Mouse (Mus musculus) gastrocnemius, postnatal 25 days (tissue): ENCODE data around the gene Smim14. TPM values are rescaled to one million over a fixed set of nuclear protein-coding genes. Genes with fewer than 3 reads are reported as not detected.
A peak's percentile ranks its signal among the peaks of the same experiment; 100 is the strongest.
"Not testable (repeated sequence)": the region's sequence is repeated elsewhere in the genome, so short reads cannot be mapped to it uniquely, and the experiment has no call there.

Experiments used
- DNase-seq: peaks from one replicate; pipeline ENCODE4 v3.0.0; 2022
- long read RNA-seq, 2 experiments: library from polyadenylated mRNA; stranded (forward); transcript quantifications; one replicate each; pipeline ENCODE4 v2.0.0; 2021
- total RNA-seq, 2 experiments: library from RNA; stranded (reverse); gene quantifications; 1 replicate in 1 of 2; 2 replicates in 1 of 2; pipeline ENCODE4 v1.2.3; 2021

Gene Smim14
- total RNA-seq: 10 to 100 TPM; 33.5 to 34.6 TPM
- long read RNA-seq, experiment 1, full-length matches to known transcripts: 28 of 35 reads
- long read RNA-seq, experiment 1, partial matches to known transcripts: 1 of 35 reads
- long read RNA-seq, experiment 1, other reads (novel, unspliced or antisense): 6 of 35 reads
- long read RNA-seq, experiment 2, full-length matches to known transcripts: 26 of 34 reads
- long read RNA-seq, experiment 2, partial matches to known transcripts: 0 of 34 reads
- long read RNA-seq, experiment 2, other reads (novel, unspliced or antisense): 8 of 34 reads

DNA sequence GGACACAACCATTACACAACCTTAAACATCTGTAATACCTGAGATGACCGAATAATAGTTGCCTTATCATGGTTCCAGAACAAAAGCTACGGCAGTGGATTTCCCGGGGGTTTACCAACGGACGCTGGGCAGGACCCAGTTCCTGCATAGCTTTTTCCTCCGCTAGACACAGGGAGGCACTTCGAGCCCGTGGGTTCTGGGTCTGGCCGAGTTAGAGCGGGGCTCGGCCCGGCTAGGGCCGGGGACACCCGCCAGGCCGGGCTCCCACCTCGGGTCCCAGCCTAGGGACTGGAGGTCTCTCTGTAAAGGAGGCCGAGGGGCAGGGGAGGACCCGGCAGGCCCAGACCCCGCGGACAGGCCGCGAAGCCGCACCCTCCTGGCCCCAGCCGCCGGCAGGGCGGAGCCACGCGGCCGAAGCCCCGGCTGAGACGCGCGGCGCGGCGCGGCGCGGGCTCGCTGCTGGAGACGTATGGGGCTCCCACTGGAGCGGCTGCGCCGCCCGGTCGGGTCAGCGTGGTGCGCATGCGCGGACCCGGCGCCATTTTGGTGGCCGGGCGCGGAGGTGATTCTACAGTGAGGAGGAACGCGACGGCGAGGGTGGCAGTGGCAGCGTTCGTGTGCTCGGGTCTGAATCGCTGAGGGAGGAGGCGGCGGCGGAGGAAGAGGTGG lies at the start of gene Smim14, which contains the start of gene Ube2k:
Gene Smim14, minus strand, starts transcription at position 434 of the 669 bp plus-strand sequence.
Gene Ube2k, plus strand, starts transcription at position 483 of the 669 bp plus-strand sequence.
- peak; percentile 92 for DNase-seq

DNA sequence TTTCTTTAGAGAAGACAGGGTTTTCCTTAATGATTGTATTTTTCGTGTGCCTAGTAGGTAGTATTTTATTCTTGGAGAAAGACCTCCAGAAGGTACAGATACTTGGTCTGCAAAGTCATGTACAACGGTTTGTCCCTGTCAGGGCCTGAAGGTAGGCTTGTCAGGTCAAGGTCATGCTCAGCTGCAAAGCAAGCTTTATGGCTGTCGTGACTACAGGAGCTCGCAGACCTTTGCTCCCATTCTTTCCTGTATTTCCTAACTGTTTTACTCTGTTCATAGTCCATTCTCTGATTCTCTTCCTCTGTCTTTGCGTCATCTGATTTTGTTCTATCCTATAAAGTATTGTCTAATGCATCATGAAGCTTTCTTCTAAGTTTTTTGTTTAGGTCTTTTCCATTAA lies 49.3 kb upstream of the Smim14 start:
- no peak for DNase-seq

DNA sequence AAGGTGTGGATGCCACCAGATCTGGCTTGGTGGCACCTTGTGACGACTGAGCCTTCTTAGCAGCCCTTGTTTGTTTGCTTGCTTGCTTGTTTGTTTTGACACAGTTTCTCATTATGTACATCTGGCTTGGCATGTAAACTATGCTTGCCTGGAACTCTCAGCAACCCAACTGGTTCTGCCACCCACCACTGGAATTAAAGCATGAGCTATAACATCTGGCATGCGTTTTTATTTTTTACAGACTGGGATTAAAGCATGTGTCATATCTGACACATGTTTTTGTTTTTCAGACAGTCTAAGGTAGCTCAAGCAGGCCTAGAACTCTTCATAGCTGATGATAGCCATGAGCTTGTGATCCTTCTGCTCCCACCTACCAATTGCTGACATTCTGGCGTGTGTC lies 41.6 kb upstream of the Smim14 start:
- DNase-seq: no peak

DNA sequence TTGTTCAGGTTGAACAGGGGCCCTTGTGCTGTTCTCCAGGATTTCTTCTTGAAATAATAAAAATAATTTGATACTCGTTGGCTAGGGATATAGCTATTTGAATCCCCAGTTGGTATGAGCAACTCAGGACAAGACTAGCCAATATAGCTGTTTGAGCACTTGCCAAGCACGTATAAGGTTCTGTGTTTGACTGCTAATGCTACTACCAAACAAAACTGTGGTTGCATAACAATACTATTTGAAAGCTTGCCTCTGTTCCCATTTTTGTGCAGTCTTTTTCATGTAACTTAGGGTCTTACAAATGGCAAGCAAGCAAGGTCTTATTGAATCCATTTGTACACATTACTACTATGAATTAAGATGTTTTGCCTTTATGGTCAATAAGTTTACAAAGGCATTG lies 38.9 kb upstream of the Smim14 start:
- DNase-seq: no peak

GRCm38 (mm10) chr5:65574876-65575275 lies 37.9 kb upstream of the Smim14 start:
- no peak for DNase-seq

GRCm38 (mm10) chr5:65565486-65565885 lies 28.5 kb upstream of the Smim14 start:
- DNase-seq: no peak

DNA sequence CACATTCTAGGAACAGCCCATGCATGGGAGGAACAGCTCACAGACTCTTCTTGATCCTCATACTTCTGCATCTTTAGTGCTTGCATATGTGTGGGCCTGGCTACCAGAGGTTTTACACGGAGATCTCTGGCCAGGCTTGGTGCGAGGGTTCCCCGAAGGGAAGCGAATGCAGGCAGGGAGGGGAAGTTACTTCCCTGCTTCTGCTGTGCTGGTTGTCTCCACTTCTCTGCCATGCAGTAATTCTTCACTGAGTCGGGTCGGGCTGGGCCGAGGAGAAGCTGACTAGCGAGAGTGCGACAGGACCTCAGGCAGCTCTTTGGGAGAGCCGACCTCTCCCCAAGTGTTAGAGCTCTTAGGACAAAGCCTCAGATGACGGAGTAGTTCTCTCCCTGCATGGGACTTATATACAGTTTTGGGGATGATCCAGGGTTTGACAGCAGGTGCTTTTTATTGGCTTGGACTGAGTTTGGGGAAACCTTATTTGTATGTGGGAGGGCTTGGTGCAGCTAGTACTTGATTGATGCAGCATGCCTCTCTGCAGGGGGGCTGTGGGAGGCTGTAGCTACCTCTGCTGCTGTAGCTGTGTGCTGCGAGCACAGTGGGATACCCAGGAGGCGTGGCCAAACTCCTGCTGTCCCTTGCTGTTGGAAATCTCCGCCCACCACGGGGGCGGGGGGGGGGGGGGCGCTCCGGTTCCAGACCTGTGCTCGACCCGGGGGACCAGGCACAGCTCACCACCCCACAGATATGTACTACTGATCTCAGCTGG lies 24.3 kb upstream of the Smim14 start:
- no peak for DNase-seq

GRCm38 (mm10) chr5:65557109-65557508 lies 20.1 kb upstream of the Smim14 start:
- no peak for DNase-seq

DNA sequence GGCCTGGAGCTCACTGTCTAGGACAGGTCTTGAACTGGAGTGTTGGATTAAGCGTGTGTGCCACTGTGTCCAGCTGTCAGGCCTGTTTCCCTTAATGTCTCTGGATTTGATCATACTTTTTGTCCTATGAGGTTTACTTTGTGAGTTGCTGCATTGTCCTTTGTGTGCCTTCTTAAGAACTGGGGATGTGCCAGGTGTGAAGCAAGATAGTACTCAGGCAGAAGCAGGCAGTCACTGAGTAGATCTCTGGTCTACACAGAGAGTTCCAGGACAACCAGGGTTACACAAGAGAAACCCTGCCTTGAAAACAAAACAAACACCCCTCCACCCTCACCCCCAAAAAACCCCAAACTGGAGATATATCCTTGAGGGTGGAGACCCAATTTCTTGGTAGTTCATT lies 12.7 kb upstream of the Smim14 start:
- DNase-seq: no peak

GRCm38 (mm10) chr5:65544616-65545015 lies 7.6 kb upstream of the Smim14 start:
- no peak for DNase-seq

GRCm38 (mm10) chr5:65543491-65543890 lies 6.5 kb upstream of the Smim14 start:
- DNase-seq: no peak

- DNase-seq: no peak
Observed at GRCm38 (mm10) chr5:65541889-65542288, 4.9 kb upstream of the Smim14 start.

DNA sequence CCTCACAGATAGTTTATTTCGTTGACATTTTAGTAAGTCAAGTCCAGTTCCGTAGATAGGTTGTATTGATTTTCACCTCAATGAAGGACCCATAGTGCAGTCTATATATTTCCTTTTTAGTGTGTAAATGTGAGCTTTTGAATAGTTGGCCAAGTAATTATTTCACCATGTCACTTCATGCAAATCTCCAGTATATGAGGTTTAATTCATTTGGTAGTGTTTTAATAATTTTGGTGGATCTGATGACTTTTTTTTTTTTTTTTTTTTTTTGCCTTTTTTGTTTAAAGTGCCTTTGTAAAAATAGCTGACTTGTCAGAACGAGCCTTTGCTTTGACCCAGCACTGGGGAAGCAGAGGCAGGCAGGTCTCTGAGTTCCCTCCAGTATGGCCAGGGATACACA lies 2.8 kb upstream of the Smim14 start:
- no peak for DNase-seq

- no peak for DNase-seq
Observed at GRCm38 (mm10) chr5:65538829-65539228, 1.8 kb upstream of the Smim14 start.

DNA sequence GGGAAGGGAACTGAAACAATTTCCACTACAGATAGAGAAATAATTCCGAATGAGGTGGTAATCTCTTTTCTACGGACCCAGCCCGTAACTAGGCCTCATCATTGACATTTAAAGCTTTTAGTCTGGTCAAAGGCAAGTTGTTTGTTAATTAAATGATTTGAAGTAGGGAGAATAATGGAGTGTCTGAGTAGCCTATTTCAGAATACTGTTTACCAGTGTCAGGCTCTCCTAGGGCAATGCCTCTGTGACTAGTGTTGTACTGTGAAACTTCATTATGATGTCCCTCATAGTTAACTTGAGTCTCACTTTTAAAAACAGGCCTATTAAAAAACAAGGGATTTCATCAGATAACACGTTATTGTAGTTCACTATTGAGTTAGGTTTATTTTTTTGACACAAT lies 1.1 kb upstream of the Smim14 start:
- DNase-seq: no peak

DNA sequence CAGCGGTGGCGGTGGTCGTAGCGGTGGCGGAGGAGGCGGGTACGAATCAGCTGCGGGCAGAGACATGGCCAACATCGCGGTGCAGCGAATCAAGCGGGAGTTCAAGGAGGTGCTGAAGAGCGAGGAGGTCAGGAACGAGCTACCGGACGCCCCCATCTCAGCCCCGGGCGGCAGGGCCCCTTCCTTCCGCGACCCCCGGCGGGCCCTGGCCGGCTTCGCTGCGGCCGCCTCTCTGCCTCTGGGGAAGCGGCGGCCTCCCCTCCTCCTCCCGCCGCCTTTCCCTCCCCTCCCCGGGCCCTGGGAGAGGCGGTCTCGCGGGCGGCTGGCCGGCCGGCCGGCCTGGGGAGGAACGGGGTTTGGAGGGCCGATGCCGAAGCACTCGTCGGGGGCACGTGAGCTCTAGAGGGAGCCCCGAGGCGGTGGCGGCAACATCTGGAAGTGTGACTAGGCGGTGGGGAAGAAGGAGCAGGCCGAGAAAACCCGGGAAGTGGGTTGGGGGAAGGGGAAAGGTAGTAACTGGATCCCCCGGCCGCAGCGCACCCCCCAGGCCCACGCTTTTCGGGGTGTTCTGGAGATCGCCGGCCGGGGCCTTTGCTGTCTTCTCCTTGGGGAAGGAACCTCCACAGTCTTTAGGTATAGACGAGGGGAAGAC lies 562 bp upstream of the Smim14 start:
- no peak for DNase-seq

GRCm38 (mm10) chr5:65536068-65536465 lies 917 bp downstream of the Smim14 start:
- DNase-seq: not testable (repeated sequence)

GRCm38 (mm10) chr5:65535457-65536067 lies 1.4 kb downstream of the Smim14 start:
- no peak for DNase-seq

DNA sequence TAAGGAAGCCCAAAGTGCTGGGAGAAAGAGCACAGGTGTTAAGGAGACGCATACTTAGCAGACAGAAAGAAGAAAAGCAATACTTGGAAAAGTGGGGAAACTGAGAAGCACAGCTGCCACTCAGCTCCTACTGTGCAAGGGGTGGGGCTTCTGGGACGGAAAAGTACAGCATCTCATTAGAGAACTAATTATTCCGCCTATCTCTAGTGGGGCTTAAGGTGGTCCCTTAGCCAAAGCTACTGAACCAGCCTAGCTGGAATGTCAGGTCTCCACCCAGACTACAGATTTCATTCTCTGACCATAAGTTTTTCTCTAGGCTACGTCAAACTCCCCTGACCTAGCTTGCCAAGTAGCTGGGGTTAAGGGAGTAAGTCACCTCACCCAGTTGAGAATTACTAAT lies 2.5 kb downstream of the Smim14 start:
- no peak for DNase-seq

- no peak for DNase-seq
Observed at GRCm38 (mm10) chr5:65531283-65531682, 5.7 kb downstream of the Smim14 start.

- no peak for DNase-seq
Observed at GRCm38 (mm10) chr5:65525674-65526443, 11.1 kb downstream of the Smim14 start.
